In genomic region chr15:81072748-81073147, GRCm38 (mm10) we compare ENCODE assay signal across 8 mouse cellular contexts.
A peak's percentile ranks its signal among the peaks of the same experiment; 100 is the strongest.
DNase-seq lines count a peak whose midpoint lies in the region; ATAC-seq and TF ChIP-seq lines count a peak whose summit lies in the region.

No protein-coding gene starts in this region.

- H3K4me2 ChIP-seq in kidney, embryonic 16.5 days (replicated peaks; ENCODE audit: low read depth, low read length), result no peak overlapping the region
- no peak overlapping the region for H3K4me2 ChIP-seq in midbrain, embryonic 11.5 days

- 91% methylated on average over 2 of the region's 2 CpGs for WGBS in kidney, adult 2 months
- WGBS in kidney, embryonic 16.5 days, result 83% methylated on average over 2 of the region's 2 CpGs
- 78% methylated on average over 2 of the region's 2 CpGs for WGBS in midbrain, embryonic 11.5 days

- ATAC-seq in kidney, embryonic 16.5 days (ENCODE audit: low FRiP score, low TSS enrichment), result no peak
- no peak for ATAC-seq in midbrain, embryonic 11.5 days (ENCODE audit: low FRiP score)

- H3K36me3 ChIP-seq in kidney, adult 2 months (ENCODE audit: control insufficient read depth, insufficient read depth, low read length), result no peaks in the 10 kb centered on the region
- no peaks in the 10 kb centered on the region for H3K36me3 ChIP-seq in kidney, embryonic 16.5 days (ENCODE audit: insufficient read depth, low read length)
- no peaks in the 10 kb centered on the region for H3K36me3 ChIP-seq in ES-Bruce4 (ENCODE audit: control insufficient read depth, insufficient read depth, low read length, poor library complexity, severe bottlenecking)
- H3K36me3 ChIP-seq in midbrain, embryonic 11.5 days (ENCODE audit: control insufficient read depth, insufficient read depth, low read length), result no peaks in the 10 kb centered on the region

- no peak overlapping the region for H3K9ac ChIP-seq in kidney, embryonic 16.5 days (replicated peaks; ENCODE audit: low read length)
- H3K9ac ChIP-seq in ES-Bruce4 (ENCODE audit: low read depth, poor library complexity, severe bottlenecking), result no peak overlapping the region
- H3K9ac ChIP-seq in midbrain, embryonic 11.5 days (ENCODE audit: low read length), result no peak overlapping the region

- no peaks in the 10 kb centered on the region for H3K4me1 ChIP-seq in kidney, adult 2 months (ENCODE audit: control insufficient read depth, insufficient read depth, low read length)
- H3K4me1 ChIP-seq in kidney, embryonic 16.5 days (ENCODE audit: insufficient read depth, low read length), result 0 out of 2 replicates have a peak, but pooled peaks cover 3% of the 10 kb centered on the region
- no peaks in the 10 kb centered on the region for H3K4me1 ChIP-seq in ES-Bruce4 (ENCODE audit: control insufficient read depth, insufficient read depth, low read length)
- no peaks in the 10 kb centered on the region for H3K4me1 ChIP-seq in midbrain, embryonic 11.5 days (ENCODE audit: control insufficient read depth, insufficient read depth, low read length)

- no peak overlapping the region for H3K27ac ChIP-seq in kidney, adult 2 months (ENCODE audit: insufficient read depth, low read depth, low read length)
- no peak overlapping the region for H3K27ac ChIP-seq in kidney, embryonic 16.5 days (ENCODE audit: low read length)
- H3K27ac ChIP-seq in ES-Bruce4 (ENCODE audit: insufficient read depth, low read length), result no peak overlapping the region
- H3K27ac ChIP-seq in midbrain, embryonic 11.5 days (ENCODE audit: low read depth, low read length), result no peak overlapping the region

- TF ChIP-seq EP300 in ES-Bruce4 (IDR thresholded peaks at IDR 0.05; ENCODE audit: insufficient read depth, low read depth, low read length), result no peak

- TF ChIP-seq CTCF in kidney, adult 2 months (conservative IDR thresholded peaks at IDR 0.05; ENCODE audit: insufficient read depth, insufficient read length, low read depth, low read length), result peak; percentile 56
- TF ChIP-seq CTCF in ES-Bruce4 (IDR thresholded peaks at IDR 0.05; ENCODE audit: low read depth, low read length), result peak; percentile 38

- H3K4me3 ChIP-seq in kidney, adult 2 months (ENCODE audit: insufficient read depth, low read depth, low read length), result no peak overlapping the region
- no peak overlapping the region for H3K4me3 ChIP-seq in kidney, embryonic 16.5 days (ENCODE audit: low read length)
- no peak overlapping the region for H3K4me3 ChIP-seq in ES-Bruce4 (ENCODE audit: low read depth, low read length)
- no peak overlapping the region for H3K4me3 ChIP-seq in midbrain, embryonic 11.5 days (ENCODE audit: low read depth, low read length)

- no peak for TF ChIP-seq POLR2A in kidney, adult 2 months (IDR thresholded peaks at IDR 0.05; ENCODE audit: low read depth, low read length)
- no peak for TF ChIP-seq POLR2A in ES-Bruce4 (IDR thresholded peaks at IDR 0.05; ENCODE audit: insufficient read depth, low read length)

- no peaks in the 10 kb centered on the region for H3K27me3 ChIP-seq in kidney, adult 2 months (replicated peaks; ENCODE audit: control insufficient read depth, insufficient read depth, low read length)
- no peaks in the 10 kb centered on the region for H3K27me3 ChIP-seq in kidney, embryonic 16.5 days (ENCODE audit: insufficient read depth, low read length)
- no peaks in the 10 kb centered on the region for H3K27me3 ChIP-seq in ES-Bruce4 (ENCODE audit: control insufficient read depth, insufficient read depth, low read length, poor library complexity, severe bottlenecking)
- H3K27me3 ChIP-seq in midbrain, embryonic 11.5 days (ENCODE audit: control insufficient read depth, insufficient read depth, low read length), result no peaks in the 10 kb centered on the region

- peaks cover 5% of the 10 kb centered on the region; the same call in 1 of the 2 replicates for H3K9me3 ChIP-seq in kidney, embryonic 16.5 days (ENCODE audit: low read length)
- H3K9me3 ChIP-seq in ES-Bruce4 (replicated peaks; ENCODE audit: control insufficient read depth, insufficient read depth, low read length, poor library complexity, severe bottlenecking), result no peaks in the 10 kb centered on the region
- no peaks in the 10 kb centered on the region for H3K9me3 ChIP-seq in midbrain, embryonic 11.5 days (ENCODE audit: control insufficient read depth, low read length)

- peak; percentile 29 for DNase-seq in kidney, adult 2 months
- DNase-seq in c-Kit-positive CD71-negative TER-119-negative erythroid progenitor cells, embryonic 14.5 days (ENCODE audit: low read depth), result peak; percentile 48
- DNase-seq in naive thymus-derived CD4-positive, alpha-beta T cell, adult 2 months (ENCODE audit: low read depth), result peak; percentile 66
- no peak for DNase-seq in gastrocnemius, adult 18-20 months (ENCODE audit: low spot score)
- DNase-seq in heart, adult 8-10 months (ENCODE audit: low spot score), result no peak
- DNase-seq in midbrain, embryonic 11.5 days (ENCODE audit: low spot score, missing footprints), result no peak

Comparison
In these comparisons a context has a peak if more than half of its experiments do, and no peak if none do; other contexts are left out.
1. DNase-seq: peak in kidney, adult 2 months (single experiment), c-Kit-positive CD71-negative TER-119-negative erythroid progenitor cells, embryonic 14.5 days (single experiment) and naive thymus-derived CD4-positive, alpha-beta T cell, adult 2 months (single experiment); none in gastrocnemius, adult 18-20 months (single experiment), heart, adult 8-10 months (single experiment) and midbrain, embryonic 11.5 days (single experiment).